Mouse (Mus musculus) midbrain, postnatal 0 days (tissue): Measurements from ENCODE around the gene Lztr1. TPM values are rescaled to one million over a fixed set of nuclear protein-coding genes. Genes with fewer than 3 reads are reported as not detected.
A peak's percentile ranks its signal among the peaks of the same experiment; 100 is the strongest.

Experiments used
- ATAC-seq: fragments of 200-750 bp; cut with Nextera tagmentation; 2 replicates; pipeline ENCODE4 v1.8.0; 2017; ENCODE audit warnings: moderate number of reproducible peaks, mild to moderate bottlenecking, moderate TSS enrichment, moderate library complexity; ENCODE audit not compliant: low FRiP score
- DNase-seq: peaks from one replicate; pipeline ENCODE4 v3.0.0-alpha.2; 2015; ENCODE audit warnings: low spot score
- H3K27ac ChIP-seq: fragments of 300-500 bp; sonication (generic); 2 replicates; pipeline ENCODE4 v1.5.1; 2014; ENCODE audit warnings: low read depth, mild to moderate bottlenecking, low read length, mixed read lengths
- H3K27me3 ChIP-seq: fragments of 300-500 bp; sonication (generic); 2 replicates; pipeline ENCODE4 v1.6.1; 2014; ENCODE audit warnings: low read length, control low read depth, mixed read lengths; ENCODE audit not compliant: insufficient read depth
- H3K36me3 ChIP-seq: fragments of 300-500 bp; sonication (generic); 2 replicates; pipeline ENCODE4 v1.6.1; 2014; ENCODE audit warnings: low read length, control low read depth, mixed read lengths; ENCODE audit not compliant: insufficient read depth
- H3K4me1 ChIP-seq: fragments of 300-500 bp; sonication (generic); 2 replicates; pipeline ENCODE4 v1.6.1; 2014; ENCODE audit warnings: mild to moderate bottlenecking, control low read depth, antibody characterized with exemption, low read length, mixed read lengths; ENCODE audit not compliant: insufficient read depth
- H3K4me2 ChIP-seq: fragments of 300-500 bp; sonication (generic); 2 replicates; pipeline ENCODE4 v1.6.1; 2014; ENCODE audit warnings: low read depth, mild to moderate bottlenecking, low read length, mixed read lengths; ENCODE audit not compliant: poor library complexity, severe bottlenecking
- H3K4me3 ChIP-seq: fragments of 300-500 bp; sonication (generic); 2 replicates; pipeline ENCODE4 v1.5.1; 2014; ENCODE audit warnings: low read depth, mild to moderate bottlenecking, low read length, moderate library complexity
- H3K9ac ChIP-seq: fragments of 300-500 bp; sonication (generic); replicated peaks from 2 replicates; pipeline ENCODE4 v1.6.1; 2014; ENCODE audit warnings: mild to moderate bottlenecking, low read length, moderate library complexity, mixed read lengths; ENCODE audit not compliant: poor library complexity, severe bottlenecking
- H3K9me3 ChIP-seq: fragments of 300-500 bp; sonication (generic); 2 replicates; pipeline ENCODE4 v1.6.1; 2016; ENCODE audit warnings: low read length, control low read depth
- CTCF ChIP-seq: IDR thresholded peaks from 2 replicates; pipeline ENCODE4 v1.5.1; 2016; ENCODE audit warnings: antibody characterized with exemption, mild to moderate bottlenecking
- WGBS: fragments of 180-500 bp; shearing (Covaris S2); extraction: QIAGEN DNeasy Blood & Tissue Kit; methylation state at CpG from one replicate; pipeline ENCODE4 v1.1.7; 2014; 5-methylcytosine and 5-hydroxymethylcytosine counted together
- polyA plus RNA-seq: library from polyadenylated mRNA; unstranded; fragments of >200 nt; fragmentation: Nextera tagmentation; extraction: Ambion mirVana; gene quantifications from 2 replicates; pipeline ENCODE4 v1.2.1, GENCODE M21; 2015
- total RNA-seq: library from RNA; depleted of rRNA; stranded (reverse); fragments of >200 nt; gene quantifications from 2 replicates; pipeline ENCODE4 v1.2.3, GENCODE M21; 2014

Lztr1 gene
- total and polyA plus RNA-seq, 2 experiments from 2014 or later = 94.0 to 221 TPM

GRCm38 (mm10) chr16:17556907-17557306 lies 48.4 kb downstream of the Lztr1 start:
- H3K4me2 ChIP-seq = no peak overlapping the region
- peaks cover 5% of the 10 kb centered on the region; the same call in 1 of the 2 replicates for H3K27me3 ChIP-seq
- WGBS = 60% methylated on average over 4 of the region's 4 CpGs
- peaks cover 12% of the 10 kb centered on the region; the same call in 1 of the 2 replicates for H3K4me1 ChIP-seq
- H3K27ac ChIP-seq = no peak overlapping the region
- H3K4me3 ChIP-seq = no peak overlapping the region
- no peaks in the 10 kb centered on the region for H3K9me3 ChIP-seq
- no peaks in the 10 kb centered on the region for H3K36me3 ChIP-seq
- no peak for DNase-seq
- H3K9ac ChIP-seq = no peak overlapping the region
- ATAC-seq = no peak
- TF ChIP-seq CTCF = no peak

GRCm38 (mm10) chr16:17557947-17558480 lies 49.5 kb downstream of the Lztr1 start:
- TF ChIP-seq CTCF = peak; percentile 98
- H3K4me2 ChIP-seq = no peak overlapping the region
- 1% methylated on average over 5 of the region's 5 CpGs for WGBS
- H3K9me3 ChIP-seq = no peaks in the 10 kb centered on the region
- H3K4me3 ChIP-seq = no peak overlapping the region
- H3K27me3 ChIP-seq = peaks cover 5% of the 10 kb centered on the region; the same call in 1 of the 2 replicates
- no peak overlapping the region for H3K9ac ChIP-seq
- peaks cover 12% of the 10 kb centered on the region; the same call in 1 of the 2 replicates for H3K4me1 ChIP-seq
- DNase-seq (peak; percentile 61), ATAC-seq (no peak)
- no peaks in the 10 kb centered on the region for H3K36me3 ChIP-seq
- H3K27ac ChIP-seq = no peak overlapping the region

- WGBS = 2% methylated on average over 5 of the region's 5 CpGs
- DNase-seq = no peak
Observed at GRCm38 (mm10) chr16:17558811-17559210, 50.3 kb downstream of the Lztr1 start.

GRCm38 (mm10) chr16:17559396-17560027 lies 51.0 kb downstream of the Lztr1 start:
- ATAC-seq (no peak), DNase-seq (no peak)
- no peak for TF ChIP-seq CTCF
- H3K4me1 ChIP-seq = peaks cover 12% of the 10 kb centered on the region; the same call in 1 of the 2 replicates
- no peaks in the 10 kb centered on the region for H3K9me3 ChIP-seq
- no peak overlapping the region for H3K4me2 ChIP-seq
- peaks cover 5% of the 10 kb centered on the region; the same call in 1 of the 2 replicates for H3K27me3 ChIP-seq
- no peak overlapping the region for H3K27ac ChIP-seq
- no peak overlapping the region for H3K4me3 ChIP-seq
- no peak overlapping the region for H3K9ac ChIP-seq
- 70% methylated on average over 9 of the region's 9 CpGs for WGBS
- H3K36me3 ChIP-seq = no peaks in the 10 kb centered on the region

More at GRCm38 (mm10) chr16:17558811-17559210, 50.3 kb downstream of the Lztr1 start:
- H3K4me1 ChIP-seq = peaks cover 12% of the 10 kb centered on the region; the same call in 1 of the 2 replicates
- H3K9ac ChIP-seq = no peak overlapping the region
- H3K9me3 ChIP-seq = no peaks in the 10 kb centered on the region
- no peak overlapping the region for H3K4me3 ChIP-seq
- no peaks in the 10 kb centered on the region for H3K36me3 ChIP-seq
- no peak overlapping the region for H3K27ac ChIP-seq
- 0 out of 2 replicates have a peak overlapping the region, but pooled peaks have one; percentile 3 for H3K4me2 ChIP-seq
- no peak for TF ChIP-seq CTCF
- H3K27me3 ChIP-seq = peaks cover 5% of the 10 kb centered on the region; the same call in 1 of the 2 replicates
- ATAC-seq = no peak

GRCm38 (mm10) chr16:17561128-17561750 lies 52.8 kb downstream of the Lztr1 start, which contains the start of gene Lrrc74b:
Lrrc74b (minus strand) TSS chr16:17561247.
- 0 out of 2 replicates have a peak within 1 kb of the TSS, but pooled peaks have one; percentile 8 for H3K9ac ChIP-seq
- 2% methylated on average over 22 of the region's 22 CpGs for WGBS
- ATAC-seq = peak; percentile 71

More at GRCm38 (mm10) chr16:17561128-17561750, 52.8 kb downstream of the Lztr1 start, which contains the start of gene Lrrc74b:
- peak; percentile 82 for DNase-seq
- H3K36me3 ChIP-seq = no peaks in the 10 kb centered on the region
- H3K9me3 ChIP-seq = no peaks in the 10 kb centered on the region
- H3K4me2 ChIP-seq = peak within 1 kb of the TSS; percentile 42
- H3K27me3 ChIP-seq = peaks cover 5% of the 10 kb centered on the region; the same call in 1 of the 2 replicates
- peak within 1 kb of the TSS; percentile 19 for H3K4me3 ChIP-seq
- TF ChIP-seq CTCF = peak; percentile 23; the same call in 1 of the 2 replicates
- H3K27ac ChIP-seq = 0 out of 2 replicates have a peak within 1 kb of the TSS, but pooled peaks have one; percentile 12
- peaks cover 12% of the 10 kb centered on the region; the same call in 1 of the 2 replicates for H3K4me1 ChIP-seq
